Mouse (Mus musculus) CH12.LX (cell line): Measurements from ENCODE around the gene Fnbp1. TPM values are rescaled to one million over a fixed set of nuclear protein-coding genes. Genes with fewer than 3 reads are reported as not detected.
"Not testable (repeated sequence)": the region's sequence is repeated elsewhere in the genome, so short reads cannot be mapped to it uniquely, and the experiment has no call there.

ENCODE experiments used
- DNase-seq: peaks from one replicate; pipeline ENCODE4 v3.0.0-alpha.2; 2013; ENCODE audit errors: extremely low read depth
- H3K27ac ChIP-seq: 2 replicates; pipeline ENCODE4 v1.5.1; 2012; ENCODE audit warnings: low read depth, mild to moderate bottlenecking, control low read depth, moderate library complexity; ENCODE audit not compliant: insufficient read depth
- H3K27me3 ChIP-seq: replicated peaks from 2 replicates; pipeline ENCODE3; 2012; ENCODE audit warnings: inconsistent platforms
- H3K36me3 ChIP-seq, 2 experiments: replicated peaks in 1 of 2; 2 replicates each; pipeline versions ENCODE3 to v1.6.1; 2012; ENCODE audit warnings: inconsistent platforms in 1 of 2, low read length in 1 of 2, mild to moderate bottlenecking in 1 of 2, mixed read lengths in 1 of 2, moderate library complexity in 1 of 2; ENCODE audit not compliant: control insufficient read depth in 1 of 2, insufficient read depth in 1 of 2
- H3K4me1 ChIP-seq, 2 experiments: 2 replicates each; pipeline ENCODE4 v1.6.1; 2012; ENCODE audit warnings: inconsistent platforms in 1 of 2, moderate library complexity in 1 of 2; ENCODE audit not compliant: insufficient read depth in 2 of 2, control insufficient read depth in 1 of 2
- H3K4me2 ChIP-seq: 2 replicates; pipeline ENCODE4 v1.6.1; 2012; ENCODE audit warnings: low read depth, mild to moderate bottlenecking, control low read depth; ENCODE audit not compliant: poor library complexity, insufficient read depth, severe bottlenecking
- H3K4me3 ChIP-seq, 3 experiments: fragments of 150-350 bp in 1 of 3; sonication (generic) in 1 of 3; replicated peaks in 1 of 3; 2 replicates each; pipeline versions ENCODE3 to v1.5.1; 2011 to 2012; ENCODE audit warnings: low read depth in 2 of 3, low read length in 2 of 3, mild to moderate bottlenecking in 2 of 3, moderate library complexity in 2 of 3, control low read depth in 1 of 3, improper control_type of control experiment in 1 of 3, inconsistent platforms in 1 of 3, mixed read lengths in 1 of 3; ENCODE audit not compliant: poor library complexity in 1 of 3
- H3K79me2 ChIP-seq: replicated peaks from 2 replicates; pipeline ENCODE4 v1.6.1; 2012; ENCODE audit warnings: mild to moderate bottlenecking, moderate library complexity; ENCODE audit not compliant: control insufficient read depth, poor library complexity, insufficient read depth, severe bottlenecking; ENCODE audit errors: extremely low read depth
- H3K9ac ChIP-seq: 2 replicates; pipeline ENCODE4 v1.6.1; 2012; ENCODE audit warnings: low read depth, mild to moderate bottlenecking, control low read depth, moderate library complexity; ENCODE audit not compliant: insufficient read depth
- H3K9me3 ChIP-seq: replicated peaks from 2 replicates; pipeline ENCODE3; 2012; ENCODE audit warnings: low read length, inconsistent platforms, mixed read lengths
- BHLHE40 ChIP-seq: IDR thresholded peaks from 2 replicates; pipeline ENCODE4 v1.6.1; 2011; ENCODE audit warnings: mild to moderate bottlenecking, low read depth, low read length, improper control_type of control experiment
- CHD2 ChIP-seq: IDR thresholded peaks from 2 replicates; pipeline ENCODE4 v1.6.1; 2011; ENCODE audit warnings: low read length, improper control_type of control experiment
- ELF1 ChIP-seq: IDR thresholded peaks from 2 replicates; pipeline ENCODE4 v1.6.1; 2014; ENCODE audit warnings: low read depth, mild to moderate bottlenecking, inconsistent platforms, low read length, improper control_type of control experiment
- EP300 ChIP-seq: IDR thresholded peaks from 2 replicates; pipeline ENCODE4 v1.6.1; 2011; ENCODE audit warnings: low read length, improper control_type of control experiment
- IRF4 ChIP-seq: IDR thresholded peaks from 2 replicates; pipeline ENCODE4 v1.6.1; 2014; ENCODE audit warnings: low read depth, mild to moderate bottlenecking, inconsistent platforms, low read length, improper control_type of control experiment
- JUND ChIP-seq: conservative IDR thresholded peaks from 2 replicates; pipeline ENCODE4 v1.6.1; 2011; ENCODE audit warnings: low read depth, low read length, improper control_type of control experiment
- KAT2A ChIP-seq: IDR thresholded peaks from 2 replicates; pipeline ENCODE4 v1.6.1; 2012; ENCODE audit warnings: low read length, improper control_type of control experiment, inconsistent platforms; ENCODE audit not compliant: insufficient replicate concordance
- MAFK ChIP-seq: IDR thresholded peaks from 2 replicates; pipeline ENCODE4 v1.6.1; 2011; ENCODE audit warnings: low read length, improper control_type of control experiment; ENCODE audit not compliant: insufficient replicate concordance
- MAX ChIP-seq: IDR thresholded peaks from 2 replicates; pipeline ENCODE4 v1.6.1; 2011; ENCODE audit warnings: low read length, improper control_type of control experiment
- MAZ ChIP-seq: IDR thresholded peaks from 2 replicates; pipeline ENCODE4 v1.6.1; 2012; ENCODE audit warnings: low read depth, mild to moderate bottlenecking, inconsistent platforms, low read length, improper control_type of control experiment, moderate library complexity
- MEF2A ChIP-seq: IDR thresholded peaks from 2 replicates; pipeline ENCODE4 v1.6.1; 2014; ENCODE audit warnings: low read depth, mild to moderate bottlenecking, inconsistent platforms, low read length, improper control_type of control experiment, borderline replicate concordance
- MXI1 ChIP-seq: IDR thresholded peaks from 2 replicates; pipeline ENCODE4 v1.6.1; 2011; ENCODE audit warnings: mild to moderate bottlenecking, low read depth, low read length, improper control_type of control experiment
- MYC ChIP-seq: IDR thresholded peaks from 2 replicates; pipeline ENCODE4 v1.6.1; 2011; ENCODE audit warnings: low read depth, mild to moderate bottlenecking, improper control_type of control experiment, low read length
- NELFE ChIP-seq: IDR thresholded peaks from 2 replicates; pipeline ENCODE4 v1.6.1; 2011; ENCODE audit warnings: low read depth, low read length, improper control_type of control experiment
- NRF1 ChIP-seq: IDR thresholded peaks from 2 replicates; pipeline ENCODE4 v1.6.1; 2014; ENCODE audit warnings: low read depth, mild to moderate bottlenecking, inconsistent platforms, low read length, improper control_type of control experiment, moderate library complexity
- POLR2A ChIP-seq: IDR thresholded peaks from 2 replicates; pipeline ENCODE4 v1.6.1; 2011; ENCODE audit warnings: low read depth, mild to moderate bottlenecking, improper control_type of control experiment, low read length
- RAD21 ChIP-seq: IDR thresholded peaks from 2 replicates; pipeline ENCODE4 v1.6.1; 2011; ENCODE audit warnings: low read depth, mild to moderate bottlenecking, low read length, improper control_type of control experiment, moderate library complexity
- RCOR1 ChIP-seq: conservative IDR thresholded peaks from 2 replicates; pipeline ENCODE4 v1.6.1; 2012; ENCODE audit warnings: low read depth, mild to moderate bottlenecking, inconsistent platforms, low read length, improper control_type of control experiment
- SIN3A ChIP-seq: IDR thresholded peaks from 2 replicates; pipeline ENCODE4 v1.6.1; 2012; ENCODE audit warnings: low read length, improper control_type of control experiment, inconsistent platforms
- TBP ChIP-seq: conservative IDR thresholded peaks from 2 replicates; pipeline ENCODE4 v1.6.1; 2011; ENCODE audit warnings: low read depth, low read length, improper control_type of control experiment
- USF1 ChIP-seq: IDR thresholded peaks from 2 replicates; pipeline ENCODE4 v1.6.1; 2014; ENCODE audit warnings: low read depth, mild to moderate bottlenecking, inconsistent platforms, low read length, improper control_type of control experiment
- USF2 ChIP-seq: conservative IDR thresholded peaks from 2 replicates; pipeline ENCODE4 v1.6.1; 2011; ENCODE audit warnings: low read depth, low read length, improper control_type of control experiment
- ZC3H11A ChIP-seq: IDR thresholded peaks from 2 replicates; pipeline ENCODE4 v1.6.1; 2012; ENCODE audit warnings: low read depth, mild to moderate bottlenecking, inconsistent platforms, low read length, improper control_type of control experiment
- ZKSCAN1 ChIP-seq: IDR thresholded peaks from 2 replicates; pipeline ENCODE4 v1.6.1; 2012; ENCODE audit warnings: low read depth, inconsistent platforms, low read length, improper control_type of control experiment, borderline replicate concordance
- ZMIZ1 ChIP-seq: IDR thresholded peaks from 2 replicates; pipeline ENCODE4 v1.6.1; 2012; ENCODE audit warnings: low read depth, mild to moderate bottlenecking, inconsistent platforms, low read length, improper control_type of control experiment
- ZNF384 ChIP-seq: IDR thresholded peaks from 2 replicates; pipeline ENCODE4 v1.6.1; 2012; ENCODE audit warnings: low read depth, low read length, improper control_type of control experiment, inconsistent platforms
- dilution Hi-C: fragments of 300-500 bp; cut with MboI; formaldehyde crosslinking; loops from 2 replicates; pipeline ENCODE4 v1.14.3; 2020; ENCODE audit warnings: low sequenced_read_pairs; ENCODE audit not compliant: extremely low pct_unique_long_range_greater_than_20kb, extremely low pct_ligation_motif_present
- in situ Hi-C: fragments of 300-500 bp; cut with MboI; formaldehyde crosslinking; loops from 3 replicates; pipeline ENCODE4 v1.14.3; 2019; ENCODE audit warnings: low sequenced_read_pairs, low pct_ligation_motif_present, low pct_unique_long_range_greater_than_20kb, mixed read lengths
- polyA plus RNA-seq: library from polyadenylated mRNA; unstranded; fragments of >175 nt; gene quantifications from 2 replicates; pipeline ENCODE4 v1.2.1, GENCODE M21; 2012; ENCODE audit warnings: low read depth; ENCODE audit not compliant: insufficient read length
- total RNA-seq, 2 experiments: library from RNA; depleted of rRNA; stranded (reverse); fragments of 300-350 nt in 1 of 2; fragments of >200 nt in 1 of 2; gene quantifications; 2 replicates each; pipeline ENCODE4 v1.2.3; 2012 to 2014

The Fnbp1 gene
- total and polyA plus RNA-seq, 3 experiments: 29.6 to 133 (median 50.5) TPM

DNA sequence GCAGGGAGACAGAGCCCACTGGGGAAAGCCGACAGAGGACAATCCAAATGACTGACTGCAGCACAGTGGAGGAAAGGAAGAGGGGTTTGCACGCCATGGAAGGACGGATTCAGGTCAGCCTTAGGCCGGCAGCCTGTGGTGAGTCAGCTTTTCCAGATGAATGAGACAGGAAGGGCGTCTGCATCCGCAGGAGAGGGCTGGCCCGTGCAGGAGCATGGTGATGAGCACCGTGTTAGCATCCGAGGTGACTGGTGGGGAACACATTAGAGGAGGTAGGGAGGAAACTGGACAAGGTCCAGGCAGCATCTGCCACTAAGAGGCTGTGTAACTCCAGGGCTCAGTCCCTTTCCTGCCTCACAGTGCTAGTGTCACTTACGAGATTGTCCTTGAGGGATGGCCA is 27.2 kb upstream of the Fnbp1 start:
- H3K9me3 ChIP-seq: no peaks in the 10 kb centered on the region
- dilution Hi-C loops (no loop called here), in situ Hi-C loops (no loop called here)
- peaks cover 65 to 76% of the 10 kb centered on the region in 2 experiments for H3K36me3 ChIP-seq
- TF ChIP-seq ZC3H11A (no peak), JUND (no peak), SIN3A (no peak), MYC (no peak), KAT2A (no peak), USF2 (no peak), NRF1 (no peak)
- TF ChIP-seq, all 38 proteins: peak for 0
- no peak for DNase-seq
- H3K27me3 ChIP-seq: no peaks in the 10 kb centered on the region
- H3K4me1 ChIP-seq: peaks cover 5 to 34% of the 10 kb centered on the region in 2 experiments
- H3K4me3 ChIP-seq: no peak overlapping the region
- no peak overlapping the region for H3K4me2 ChIP-seq
- peaks cover 12% of the 10 kb centered on the region for H3K79me2 ChIP-seq
- H3K27ac ChIP-seq: no peak overlapping the region
- H3K9ac ChIP-seq: no peak overlapping the region

DNA sequence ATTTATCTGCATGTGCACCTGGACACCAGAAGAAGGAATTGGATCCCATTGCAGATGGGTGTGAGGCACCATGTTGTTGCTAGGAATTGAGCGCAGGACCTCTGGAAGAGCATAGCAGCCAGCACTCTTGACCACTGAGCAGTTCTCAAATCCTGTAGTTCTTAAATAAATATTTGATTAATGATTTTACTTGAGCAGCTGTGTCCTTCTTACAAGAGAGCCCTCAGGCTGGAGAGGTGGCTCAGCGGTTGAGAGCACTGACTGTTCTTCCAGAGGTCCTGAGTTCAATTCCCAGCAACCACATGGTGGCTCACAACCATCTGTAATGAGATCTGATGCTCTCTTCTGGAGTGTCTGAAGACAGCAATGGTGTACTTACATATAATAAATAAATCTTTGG is 25.8 kb upstream of the Fnbp1 start:
- dilution Hi-C loops: not testable (repeated sequence)

DNA sequence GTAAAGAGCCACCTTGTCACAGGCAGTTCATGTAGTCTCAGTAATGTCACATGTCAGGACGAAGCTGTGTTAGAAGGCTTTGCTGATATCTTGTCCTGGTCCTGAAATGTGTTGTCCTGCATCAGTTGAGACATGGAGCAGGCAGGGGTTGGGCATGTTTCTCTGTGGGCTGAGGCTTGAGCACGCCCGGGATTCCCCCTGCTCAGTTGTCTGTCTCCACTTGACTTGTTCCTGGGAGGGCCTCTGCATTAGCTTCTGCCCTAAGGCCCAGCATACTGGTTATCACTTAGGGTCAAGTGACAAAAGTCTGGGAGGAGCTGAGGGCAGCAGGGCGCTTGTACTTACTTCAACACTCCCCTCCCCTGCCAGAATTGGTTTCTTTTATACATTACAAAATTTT is 23.7 kb upstream of the Fnbp1 start:
- in situ Hi-C loops: no loop called here
- dilution Hi-C loops: no loop called here
- Histone ChIP-seq H3K9me3 (no peaks in the 10 kb centered on the region), H3K27me3 (no peaks in the 10 kb centered on the region), H3K4me3 (peak overlapping the region in 1 of 3 experiments; percentile 15), H3K27ac (peak overlapping the region; percentile 90), H3K4me2 (peak overlapping the region; percentile 66), H3K36me3 (peaks cover 32 to 58% of the 10 kb centered on the region in 2 experiments), H3K79me2 (peaks cover 35% of the 10 kb centered on the region), H3K4me1 (peaks cover 11 to 49% of the 10 kb centered on the region in 2 experiments), H3K9ac (0 out of 2 replicates have a peak overlapping the region, but pooled peaks have one; percentile 16)
- peak; percentile 74 for DNase-seq
- TF ChIP-seq MAX (no peak), USF1 (no peak), POLR2A (no peak), SIN3A (no peak), MEF2A (no peak), ZNF384 (no peak), MAFK (no peak), TBP (no peak), MXI1 (no peak), NRF1 (0 out of 2 replicates have a peak, but pooled peaks have one; percentile 26), NELFE (no peak), RCOR1 (no peak), ZMIZ1 (no peak), JUND (no peak), CHD2 (no peak), RAD21 (no peak), EP300 (no peak), KAT2A (no peak), ELF1 (0 out of 2 replicates have a peak, but pooled peaks have one; percentile 5), IRF4 (no peak), BHLHE40 (peak; percentile 58), MAZ (no peak), ZKSCAN1 (no peak), MYC (peak; percentile 45; the same call in 1 of the 2 replicates)

More for the DNA sequence above, 25.8 kb upstream of the Fnbp1 start:
- H3K27me3 ChIP-seq, in situ Hi-C loops, H3K4me3 ChIP-seq, H3K9me3 ChIP-seq, DNase-seq, H3K4me2 ChIP-seq, H3K9ac ChIP-seq, H3K27ac ChIP-seq: not testable (repeated sequence)
- peaks cover 10 to 48% of the 10 kb centered on the region in 2 experiments for H3K4me1 ChIP-seq
- peaks cover 22% of the 10 kb centered on the region for H3K79me2 ChIP-seq
- peaks cover 53 to 69% of the 10 kb centered on the region in 2 experiments for H3K36me3 ChIP-seq
